Mouse (Mus musculus) MEL (cell line): Measurements from ENCODE around the gene Ccnd1. TPM values are rescaled to one million over a fixed set of nuclear protein-coding genes. Genes with fewer than 3 reads are reported as not detected.
A peak's percentile ranks its signal among the peaks of the same experiment; 100 is the strongest.

Experiments used
- DNase-seq: peaks from one replicate; pipeline ENCODE4 v3.0.0; 2011; ENCODE audit warnings: low read depth, low spot score
- H3K27ac ChIP-seq: 2 replicates; pipeline ENCODE4 v1.5.1; 2012; ENCODE audit warnings: low read depth, mild to moderate bottlenecking, control low read depth, low read length, moderate library complexity; ENCODE audit not compliant: control insufficient read depth
- H3K27me3 ChIP-seq, 2 experiments: fragments of 150-350 bp in 1 of 2; sonication (generic) in 1 of 2; 2 replicates each; pipeline ENCODE4 v1.6.1; 2012; ENCODE audit warnings: low read length in 2 of 2, mild to moderate bottlenecking in 2 of 2, improper control_type of control experiment in 1 of 2, moderate library complexity in 1 of 2; ENCODE audit not compliant: insufficient read depth in 2 of 2, control insufficient read depth in 1 of 2
- H3K36me3 ChIP-seq, 2 experiments: 2 replicates each; pipeline ENCODE4 v1.6.1; 2012 to 2014; ENCODE audit warnings: low read length in 2 of 2, improper control_type of control experiment in 1 of 2, inconsistent platforms in 1 of 2, mild to moderate bottlenecking in 1 of 2; ENCODE audit not compliant: insufficient read depth in 2 of 2, control insufficient read depth in 1 of 2
- H3K4me1 ChIP-seq, 2 experiments: fragments of 150-350 bp in 1 of 2; sonication (generic) in 1 of 2; 2 replicates each; pipeline ENCODE4 v1.6.1; 2012; ENCODE audit warnings: low read length in 2 of 2, improper control_type of control experiment in 1 of 2, mild to moderate bottlenecking in 1 of 2; ENCODE audit not compliant: insufficient read depth in 2 of 2, control insufficient read depth in 1 of 2
- H3K4me3 ChIP-seq, 2 experiments: fragments of 150-350 bp in 1 of 2; sonication (generic) in 1 of 2; 2 replicates each; pipeline ENCODE4 v1.5.1; 2012; ENCODE audit warnings: low read depth in 2 of 2, low read length in 2 of 2, mild to moderate bottlenecking in 2 of 2, moderate library complexity in 2 of 2, control low read depth in 1 of 2, improper control_type of control experiment in 1 of 2; ENCODE audit not compliant: control insufficient read depth in 1 of 2, insufficient read depth in 1 of 2
- H3K79me2 ChIP-seq: 2 replicates; pipeline ENCODE4 v1.6.1; 2012; ENCODE audit warnings: mild to moderate bottlenecking, low read length, moderate library complexity; ENCODE audit not compliant: control insufficient read depth, poor library complexity, insufficient read depth
- H3K9ac ChIP-seq: 2 replicates; pipeline ENCODE4 v1.6.1; 2012; ENCODE audit warnings: low read depth, mild to moderate bottlenecking, control low read depth, low read length, moderate library complexity; ENCODE audit not compliant: control insufficient read depth, poor library complexity, severe bottlenecking
- H3K9me3 ChIP-seq: fragments of 150-350 bp; sonication (generic); replicated peaks from 2 replicates; pipeline ENCODE4 v1.6.1; 2012; ENCODE audit warnings: mild to moderate bottlenecking, low read length, improper control_type of control experiment, moderate library complexity; ENCODE audit not compliant: insufficient read depth
- BHLHE40 ChIP-seq: IDR thresholded peaks from 2 replicates; pipeline ENCODE4 v1.6.1; 2012; ENCODE audit warnings: low read depth, mild to moderate bottlenecking, inconsistent platforms, low read length, improper control_type of control experiment, borderline replicate concordance
- CHD1 ChIP-seq: IDR thresholded peaks from 2 replicates; pipeline ENCODE4 v1.6.1; 2012; ENCODE audit warnings: low read depth, mild to moderate bottlenecking, inconsistent platforms, low read length, improper control_type of control experiment
- CTCF ChIP-seq, 3 experiments: IDR thresholded peaks in 2 of 3; conservative IDR thresholded peaks in 1 of 3; 2 replicates each; pipeline ENCODE4 v1.5.1; 2011 to 2012; ENCODE audit warnings: low read length in 3 of 3, low read depth in 2 of 3, mild to moderate bottlenecking in 2 of 3, improper control_type of control experiment in 1 of 3, inconsistent platforms in 1 of 3, mixed read lengths in 1 of 3, moderate library complexity in 1 of 3; ENCODE audit not compliant: control insufficient read depth in 1 of 3, insufficient read depth in 1 of 3, poor library complexity in 1 of 3, severe bottlenecking in 1 of 3
- E2F4 ChIP-seq: IDR thresholded peaks from 2 replicates; pipeline ENCODE4 v1.6.1; 2011; ENCODE audit warnings: low read depth, low read length, improper control_type of control experiment, borderline replicate concordance
- ELF1 ChIP-seq: IDR thresholded peaks from 2 replicates; pipeline ENCODE4 v1.6.1; 2014; ENCODE audit warnings: low read depth, mild to moderate bottlenecking, inconsistent platforms, low read length, improper control_type of control experiment, moderate library complexity
- EP300 ChIP-seq, 2 experiments: IDR thresholded peaks; 2 replicates each; pipeline ENCODE4 v1.6.1; 2011; ENCODE audit warnings: improper control_type of control experiment in 2 of 2, low read length in 2 of 2, low read depth in 1 of 2, mild to moderate bottlenecking in 1 of 2
- ETS1 ChIP-seq: IDR thresholded peaks from 2 replicates; pipeline ENCODE4 v1.6.1; 2012; ENCODE audit warnings: low read depth, mild to moderate bottlenecking, inconsistent platforms, low read length, improper control_type of control experiment, moderate library complexity
- GATA1 ChIP-seq: IDR thresholded peaks from 2 replicates; pipeline ENCODE4 v1.6.1; 2011; ENCODE audit warnings: low read depth, low read length, improper control_type of control experiment
- HCFC1 ChIP-seq: IDR thresholded peaks from 2 replicates; pipeline ENCODE4 v1.6.1; 2012; ENCODE audit warnings: low read depth, mild to moderate bottlenecking, inconsistent platforms, low read length, improper control_type of control experiment, moderate library complexity
- JUND ChIP-seq: IDR thresholded peaks from 2 replicates; pipeline ENCODE4 v1.6.1; 2011; ENCODE audit warnings: low read depth, mild to moderate bottlenecking, improper control_type of control experiment, low read length
- KAT2A ChIP-seq: conservative IDR thresholded peaks from 2 replicates; pipeline ENCODE4 v1.6.1; 2012; ENCODE audit warnings: low read depth, low read length, improper control_type of control experiment, inconsistent platforms
- MAFK ChIP-seq: IDR thresholded peaks from 2 replicates; pipeline ENCODE4 v1.6.1; 2011; ENCODE audit warnings: low read depth, mild to moderate bottlenecking, low read length, improper control_type of control experiment, borderline replicate concordance
- MAX ChIP-seq: IDR thresholded peaks from 2 replicates; pipeline ENCODE4 v1.6.1; 2011; ENCODE audit warnings: low read length, improper control_type of control experiment
- MAZ ChIP-seq: IDR thresholded peaks from 2 replicates; pipeline ENCODE4 v1.6.1; 2012; ENCODE audit warnings: low read depth, mild to moderate bottlenecking, inconsistent platforms, low read length, improper control_type of control experiment
- MEF2A ChIP-seq: IDR thresholded peaks from 2 replicates; pipeline ENCODE4 v1.6.1; 2014; ENCODE audit warnings: low read depth, mild to moderate bottlenecking, inconsistent platforms, low read length, improper control_type of control experiment; ENCODE audit not compliant: poor library complexity, insufficient replicate concordance, severe bottlenecking; ENCODE audit errors: extremely low read depth
- MXI1 ChIP-seq: IDR thresholded peaks from 2 replicates; pipeline ENCODE4 v1.6.1; 2011; ENCODE audit warnings: mild to moderate bottlenecking, low read depth, low read length, improper control_type of control experiment
- MYB ChIP-seq: IDR thresholded peaks from 2 replicates; pipeline ENCODE4 v1.6.1; 2011; ENCODE audit warnings: mild to moderate bottlenecking, low read depth, low read length, improper control_type of control experiment
- MYC ChIP-seq: IDR thresholded peaks from 2 replicates; pipeline ENCODE4 v1.6.1; 2011; ENCODE audit warnings: low read depth, mild to moderate bottlenecking, low read length, improper control_type of control experiment, moderate library complexity
- NELFE ChIP-seq: IDR thresholded peaks from 2 replicates; pipeline ENCODE4 v1.6.1; 2011; ENCODE audit warnings: low read depth, low read length, improper control_type of control experiment
- NRF1 ChIP-seq: IDR thresholded peaks from 2 replicates; pipeline ENCODE4 v1.6.1; 2014; ENCODE audit warnings: low read depth, mild to moderate bottlenecking, inconsistent platforms, low read length, improper control_type of control experiment, moderate library complexity; ENCODE audit not compliant: poor library complexity, insufficient read depth, severe bottlenecking
- POLR2AphosphoS2 ChIP-seq: IDR thresholded peaks from 2 replicates; pipeline ENCODE4 v1.6.1; 2011; ENCODE audit warnings: low read length, improper control_type of control experiment
- RAD21 ChIP-seq: IDR thresholded peaks from 2 replicates; pipeline ENCODE4 v1.6.1; 2011; ENCODE audit warnings: mild to moderate bottlenecking, low read depth, low read length, improper control_type of control experiment
- SIN3A ChIP-seq: IDR thresholded peaks from 2 replicates; pipeline ENCODE4 v1.6.1; 2012; ENCODE audit warnings: low read length, improper control_type of control experiment, inconsistent platforms
- SMC3 ChIP-seq: IDR thresholded peaks from 2 replicates; pipeline ENCODE4 v1.6.1; 2011; ENCODE audit warnings: low read depth, low read length, improper control_type of control experiment
- TAL1 ChIP-seq: IDR thresholded peaks from 2 replicates; pipeline ENCODE4 v1.6.1; 2012; ENCODE audit warnings: mild to moderate bottlenecking, inconsistent platforms, low read length, moderate library complexity, mixed read lengths
- UBTF ChIP-seq: IDR thresholded peaks from 2 replicates; pipeline ENCODE4 v1.6.1; 2012; ENCODE audit warnings: low read depth, mild to moderate bottlenecking, inconsistent platforms, low read length, improper control_type of control experiment, moderate library complexity, borderline replicate concordance; ENCODE audit not compliant: insufficient read depth
- USF1 ChIP-seq: IDR thresholded peaks from 2 replicates; pipeline ENCODE4 v1.6.1; 2014; ENCODE audit warnings: low read depth, mild to moderate bottlenecking, inconsistent platforms, low read length, improper control_type of control experiment, moderate library complexity
- USF2 ChIP-seq, 2 experiments: IDR thresholded peaks; 2 replicates each; pipeline ENCODE4 v1.6.1; 2011 to 2012; ENCODE audit warnings: improper control_type of control experiment in 2 of 2, low read length in 2 of 2, borderline replicate concordance in 1 of 2, inconsistent platforms in 1 of 2, low read depth in 1 of 2, mild to moderate bottlenecking in 1 of 2; ENCODE audit not compliant: insufficient read depth in 1 of 2
- ZKSCAN1 ChIP-seq: IDR thresholded peaks from 2 replicates; pipeline ENCODE4 v1.6.1; 2012; ENCODE audit warnings: low read depth, mild to moderate bottlenecking, inconsistent platforms, low read length, improper control_type of control experiment, moderate library complexity
- ZMIZ1 ChIP-seq: IDR thresholded peaks from 2 replicates; pipeline ENCODE4 v1.6.1; 2012; ENCODE audit warnings: low read depth, mild to moderate bottlenecking, inconsistent platforms, low read length, improper control_type of control experiment, moderate library complexity
- ZNF384 ChIP-seq: IDR thresholded peaks from 2 replicates; pipeline ENCODE4 v1.6.1; 2012; ENCODE audit warnings: low read depth, mild to moderate bottlenecking, inconsistent platforms, low read length, improper control_type of control experiment
- polyA plus RNA-seq, 2 experiments: library from polyadenylated mRNA; stranded (reverse) in 1 of 2; unstranded in 1 of 2; fragments of >175 nt in 1 of 2; fragments of >200 nt in 1 of 2; gene quantifications; 2 replicates each; pipeline versions ENCODE4 v1.2.1 to v1.2.4; 2012; ENCODE audit warnings: low replicate concordance in 2 of 2, low read depth in 1 of 2; ENCODE audit not compliant: insufficient read length in 2 of 2, insufficient read depth in 1 of 2, missing spikeins in 1 of 2
- total RNA-seq: library from RNA; depleted of rRNA; stranded (reverse); fragments of 300-350 nt; gene quantifications from 2 replicates; pipeline ENCODE4 v1.2.3, GENCODE M21; 2012

The Ccnd1 gene
- total and polyA plus RNA-seq, 3 experiments, result 0.08 to 0.38 TPM; not detected in 1

DNA sequence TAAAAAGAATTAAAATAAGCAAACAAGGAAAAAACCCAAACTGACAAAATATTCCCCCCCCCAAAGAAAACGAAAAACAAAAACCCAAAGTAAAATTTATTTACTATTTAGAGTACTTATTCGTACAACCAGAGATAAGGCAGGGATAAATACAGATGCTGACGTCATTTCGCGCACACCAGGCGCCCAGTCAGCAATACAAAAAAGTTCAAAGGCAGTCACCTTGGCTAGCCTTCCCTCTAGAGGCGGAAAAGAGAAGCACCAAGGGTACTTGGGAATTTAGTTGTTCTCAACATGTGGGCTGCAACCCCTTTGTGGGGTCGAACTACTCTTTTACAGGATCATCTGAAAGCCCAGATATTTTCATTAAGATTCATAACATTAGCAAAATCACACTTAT, 31.9 kb downstream of the Ccnd1 start:
- H3K36me3 ChIP-seq, result no peaks in the 10 kb centered on the region
- TF ChIP-seq NRF1, result no peak
- TF ChIP-seq ELF1, result no peak
- no peak for TF ChIP-seq SIN3A
- TF ChIP-seq KAT2A, result no peak
- TF ChIP-seq UBTF, result no peak
- no peak for TF ChIP-seq MYC
- TF ChIP-seq CHD1, result no peak
- TF ChIP-seq ZMIZ1, result no peak
- TF ChIP-seq HCFC1, result no peak
- no peak for TF ChIP-seq POLR2AphosphoS2
- peak; percentile 54; the same call in 1 of the 2 replicates for TF ChIP-seq ETS1
- TF ChIP-seq RAD21, result peak; percentile 24
- TF ChIP-seq MYB, result no peak
- TF ChIP-seq BHLHE40, result no peak
- no peak for TF ChIP-seq JUND
- TF ChIP-seq USF1, result no peak
- TF ChIP-seq CTCF (IDR thresholded peaks at IDR 0.05 in 2 of 3, conservative IDR thresholded peaks at IDR 0.05 in 1 of 3; ENCODE audit: control insufficient read depth in 1 of 3, insufficient read depth in 1 of 3, low read depth in 2 of 3, low read length in 3 of 3, poor library complexity in 1 of 3, severe bottlenecking in 1 of 3), result peak in 2 of 3 experiments; percentile 32 to 50; a peak in 4 of 6 replicates
- TF ChIP-seq EP300 (IDR thresholded peaks at IDR 0.05; ENCODE audit: low read depth in 1 of 2, low read length in 2 of 2), result no peak
- TF ChIP-seq NELFE, result no peak
- no peak for TF ChIP-seq MAZ
- TF ChIP-seq SMC3, result no peak
- TF ChIP-seq ZNF384, result no peak
- no peak for TF ChIP-seq USF2 (IDR thresholded peaks at IDR 0.05; ENCODE audit: borderline replicate concordance in 1 of 2, insufficient read depth in 1 of 2, low read depth in 1 of 2, low read length in 2 of 2)
- no peak for TF ChIP-seq MEF2A
- TF ChIP-seq GATA1, result no peak
- TF ChIP-seq MXI1, result no peak
- TF ChIP-seq TAL1, result no peak
- no peak for TF ChIP-seq E2F4
- TF ChIP-seq ZKSCAN1, result no peak
- 0 out of 2 replicates have a peak, but pooled peaks have one; percentile 31 for TF ChIP-seq MAFK
- no peak for TF ChIP-seq MAX
- TF ChIP-seq, all 39 proteins: peak for 4
- H3K9ac ChIP-seq, result no peak overlapping the region
- H3K9me3 ChIP-seq, result no peaks in the 10 kb centered on the region
- H3K4me3 ChIP-seq, result peak overlapping the region; percentile 44 to 54; a peak in 2 of 4 replicates
- peaks cover 0 to 2% of the 10 kb centered on the region in 2 experiments; a peak in 1 of 4 replicates for H3K4me1 ChIP-seq
- no peak overlapping the region for H3K27ac ChIP-seq
- DNase-seq, result peak; percentile 77
- H3K79me2 ChIP-seq, result no peaks in the 10 kb centered on the region
- H3K27me3 ChIP-seq, result no peaks in the 10 kb centered on the region
